Mouse (Mus musculus): Measurements from ENCODE around the gene Gatad2a. TPM values are rescaled to one million over a fixed set of nuclear protein-coding genes. Genes with fewer than 3 reads are reported as not detected.
A peak's percentile ranks its signal among the peaks of the same experiment; 100 is the strongest.

The Gatad2a gene
- total and polyA plus RNA-seq, 2 experiments, result 11.2 to 35.0 TPM

DNA sequence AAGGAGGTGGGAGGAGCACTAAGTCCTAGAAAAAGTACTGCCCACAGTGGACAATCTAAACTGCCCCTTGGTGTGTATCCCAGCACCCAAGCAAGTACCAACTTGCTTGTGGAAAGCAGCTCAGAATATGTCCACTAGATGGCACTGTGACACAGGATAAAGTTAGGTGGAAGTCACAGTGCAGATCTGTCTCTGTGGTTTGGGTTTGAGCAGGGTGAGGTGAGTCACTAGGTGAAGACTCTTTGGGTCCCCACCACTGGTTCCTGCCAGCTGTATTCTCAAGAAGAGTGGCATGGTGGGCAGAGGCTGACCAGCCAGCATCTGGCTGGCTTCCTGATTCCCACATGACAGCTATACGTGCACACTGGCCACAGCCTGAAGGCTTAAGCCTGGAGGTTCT lies 77.2 kb downstream of the Gatad2a start:
- H3K27ac ChIP-seq (replicated peaks; ENCODE audit: insufficient read depth, low read depth, low read length), result no peak overlapping the region; the same call in 1 of the 2 replicates
- TF ChIP-seq POLR2A (IDR thresholded peaks at IDR 0.05; ENCODE audit: extremely low read depth, insufficient read depth, low read length), result no peak
- TF ChIP-seq CTCF (IDR thresholded peaks at IDR 0.05; ENCODE audit: low read depth, low read length), result peak; percentile 53
- H3K36me3 ChIP-seq (ENCODE audit: control insufficient read depth, insufficient read depth, low read length), result peaks cover 2% of the 10 kb centered on the region; the same call in 1 of the 2 replicates
- no peaks in the 10 kb centered on the region for H3K27me3 ChIP-seq (ENCODE audit: control insufficient read depth, insufficient read depth, low read length)
- H3K79me2 ChIP-seq (ENCODE audit: control insufficient read depth, insufficient read depth, low read length), result peaks cover 19% of the 10 kb centered on the region
- no peak overlapping the region for H3K4me3 ChIP-seq (ENCODE audit: insufficient read depth, low read depth, low read length)
- H3K4me1 ChIP-seq (ENCODE audit: control insufficient read depth, insufficient read depth, low read length), result peaks cover 22% of the 10 kb centered on the region
- H3K9ac ChIP-seq (ENCODE audit: low read depth, low read length), result no peak overlapping the region
- WGBS, result 48% methylated on average over 1 of the region's 1 CpGs
- DNase-seq (ENCODE audit: extremely low read depth, low read depth, low spot score), result peak; percentile 82

DNA sequence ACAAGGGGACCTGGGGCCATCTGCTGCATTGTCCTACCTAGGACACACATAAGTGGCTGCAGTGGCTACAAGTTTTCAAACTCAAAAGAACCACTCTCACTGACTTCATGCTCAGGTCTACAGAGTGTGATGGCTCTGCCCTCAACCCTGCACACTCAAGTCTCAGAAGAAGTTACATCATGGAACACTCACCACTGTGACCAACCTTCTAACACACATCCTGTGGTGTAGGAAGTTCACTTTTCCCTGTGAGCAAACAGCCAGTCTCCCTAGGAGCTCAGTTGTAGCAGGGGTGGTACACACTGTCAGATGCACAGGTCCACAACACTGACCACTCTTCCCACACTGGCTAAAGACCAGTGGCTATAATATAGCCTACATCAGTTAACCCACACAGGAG lies 77.7 kb downstream of the Gatad2a start:
- Histone ChIP-seq H3K27ac (replicated peaks; ENCODE audit: insufficient read depth, low read depth, low read length) (no peak overlapping the region), H3K27me3 (ENCODE audit: control insufficient read depth, insufficient read depth, low read length) (no peaks in the 10 kb centered on the region), H3K36me3 (ENCODE audit: control insufficient read depth, insufficient read depth, low read length) (peaks cover 7% of the 10 kb centered on the region; the same call in 1 of the 2 replicates), H3K79me2 (ENCODE audit: control insufficient read depth, insufficient read depth, low read length) (peaks cover 14% of the 10 kb centered on the region), H3K4me3 (ENCODE audit: insufficient read depth, low read depth, low read length) (no peak overlapping the region), H3K9ac (ENCODE audit: low read depth, low read length) (no peak overlapping the region), H3K4me1 (ENCODE audit: control insufficient read depth, insufficient read depth, low read length) (peaks cover 22% of the 10 kb centered on the region)
- TF ChIP-seq POLR2A (IDR thresholded peaks at IDR 0.05; ENCODE audit: extremely low read depth, insufficient read depth, low read length) (no peak), CTCF (IDR thresholded peaks at IDR 0.05; ENCODE audit: low read depth, low read length) (no peak)
- DNase-seq (ENCODE audit: extremely low read depth, low read depth, low spot score), result no peak

DNA sequence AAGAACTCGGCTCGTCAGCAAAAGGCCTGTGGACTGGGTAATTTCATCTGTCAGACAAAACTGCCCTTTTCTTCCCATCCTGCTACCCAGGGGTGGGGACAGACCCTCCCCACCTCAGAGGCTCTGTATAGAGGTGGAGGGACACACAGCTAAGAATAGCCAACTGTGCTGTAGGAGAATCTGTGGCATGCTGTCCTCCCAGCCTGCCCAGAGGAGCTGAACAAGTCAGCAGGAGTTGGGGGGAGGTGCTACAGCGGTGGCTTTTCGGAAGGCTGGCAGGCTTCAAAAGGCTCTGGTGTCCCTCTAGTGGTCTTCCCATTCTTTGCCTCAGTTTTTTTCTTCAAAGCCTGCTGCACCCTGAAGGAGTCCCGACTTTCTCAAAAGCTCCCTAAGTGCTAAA lies 80.4 kb downstream of the Gatad2a start:
- 80% methylated on average over 5 of the region's 5 CpGs for WGBS
- Histone ChIP-seq H3K4me3 (ENCODE audit: insufficient read depth, low read depth, low read length) (no peak overlapping the region), H3K36me3 (ENCODE audit: control insufficient read depth, insufficient read depth, low read length) (peaks cover 15% of the 10 kb centered on the region), H3K27me3 (ENCODE audit: control insufficient read depth, insufficient read depth, low read length) (no peaks in the 10 kb centered on the region), H3K27ac (replicated peaks; ENCODE audit: insufficient read depth, low read depth, low read length) (no peak overlapping the region), H3K4me1 (ENCODE audit: control insufficient read depth, insufficient read depth, low read length) (peaks cover 7% of the 10 kb centered on the region), H3K79me2 (ENCODE audit: control insufficient read depth, insufficient read depth, low read length) (peaks cover 10% of the 10 kb centered on the region), H3K9ac (ENCODE audit: low read depth, low read length) (no peak overlapping the region)
- TF ChIP-seq CTCF (IDR thresholded peaks at IDR 0.05; ENCODE audit: low read depth, low read length) (no peak), POLR2A (IDR thresholded peaks at IDR 0.05; ENCODE audit: extremely low read depth, insufficient read depth, low read length) (no peak)
- no peak for DNase-seq (ENCODE audit: extremely low read depth, low read depth, low spot score)

- peaks cover 24% of the 10 kb centered on the region for H3K36me3 ChIP-seq (ENCODE audit: control insufficient read depth, insufficient read depth, low read length)
- no peak for TF ChIP-seq CTCF (IDR thresholded peaks at IDR 0.05; ENCODE audit: low read depth, low read length)
- no peak for TF ChIP-seq POLR2A (IDR thresholded peaks at IDR 0.05; ENCODE audit: extremely low read depth, insufficient read depth, low read length)
- H3K4me3 ChIP-seq (ENCODE audit: insufficient read depth, low read depth, low read length), result no peak overlapping the region
- WGBS, result 90% methylated on average over 4 of the region's 4 CpGs
- DNase-seq (ENCODE audit: extremely low read depth, low read depth, low spot score), result no peak
- H3K27ac ChIP-seq (replicated peaks; ENCODE audit: insufficient read depth, low read depth, low read length), result no peak overlapping the region
- H3K27me3 ChIP-seq (ENCODE audit: control insufficient read depth, insufficient read depth, low read length), result no peaks in the 10 kb centered on the region
- H3K9ac ChIP-seq (ENCODE audit: low read depth, low read length), result no peak overlapping the region
- H3K79me2 ChIP-seq (ENCODE audit: control insufficient read depth, insufficient read depth, low read length), result peaks cover 10% of the 10 kb centered on the region
- H3K4me1 ChIP-seq (ENCODE audit: control insufficient read depth, insufficient read depth, low read length), result peaks cover 3% of the 10 kb centered on the region
These were observed 81.7 kb downstream of the Gatad2a start for GRCm38 (mm10) chr8:69914526-69914925.

GRCm38 (mm10) chr8:69912478-69913074 lies 83.6 kb downstream of the Gatad2a start:
- no peak overlapping the region for H3K4me3 ChIP-seq (ENCODE audit: insufficient read depth, low read depth, low read length)
- DNase-seq (ENCODE audit: extremely low read depth, low read depth, low spot score), result no peak
- H3K27me3 ChIP-seq (ENCODE audit: control insufficient read depth, insufficient read depth, low read length), result no peaks in the 10 kb centered on the region
- no peaks in the 10 kb centered on the region for H3K4me1 ChIP-seq (ENCODE audit: control insufficient read depth, insufficient read depth, low read length)
- H3K27ac ChIP-seq (replicated peaks; ENCODE audit: insufficient read depth, low read depth, low read length), result no peak overlapping the region
- H3K9ac ChIP-seq (ENCODE audit: low read depth, low read length), result no peak overlapping the region
- WGBS, result 93% methylated on average over 12 of the region's 12 CpGs
- H3K79me2 ChIP-seq (ENCODE audit: control insufficient read depth, insufficient read depth, low read length), result no peaks in the 10 kb centered on the region; the same call in 1 of the 2 replicates
- H3K36me3 ChIP-seq (ENCODE audit: control insufficient read depth, insufficient read depth, low read length), result peaks cover 27% of the 10 kb centered on the region
- TF ChIP-seq POLR2A (IDR thresholded peaks at IDR 0.05; ENCODE audit: extremely low read depth, insufficient read depth, low read length) (no peak), CTCF (IDR thresholded peaks at IDR 0.05; ENCODE audit: low read depth, low read length) (no peak)

- no peaks in the 10 kb centered on the region for H3K4me1 ChIP-seq (ENCODE audit: control insufficient read depth, insufficient read depth, low read length)
- no peak for TF ChIP-seq POLR2A (IDR thresholded peaks at IDR 0.05; ENCODE audit: extremely low read depth, insufficient read depth, low read length)
- no peak for TF ChIP-seq CTCF (IDR thresholded peaks at IDR 0.05; ENCODE audit: low read depth, low read length)
- no peak overlapping the region for H3K4me3 ChIP-seq (ENCODE audit: insufficient read depth, low read depth, low read length)
- no peaks in the 10 kb centered on the region for H3K79me2 ChIP-seq (ENCODE audit: control insufficient read depth, insufficient read depth, low read length)
- H3K27me3 ChIP-seq (ENCODE audit: control insufficient read depth, insufficient read depth, low read length), result no peaks in the 10 kb centered on the region
- H3K9ac ChIP-seq (ENCODE audit: low read depth, low read length), result no peak overlapping the region
- WGBS, result 93% methylated on average over 13 of the region's 13 CpGs
- no peak for DNase-seq (ENCODE audit: extremely low read depth, low read depth, low spot score)
- no peak overlapping the region for H3K27ac ChIP-seq (replicated peaks; ENCODE audit: insufficient read depth, low read depth, low read length)
- H3K36me3 ChIP-seq (ENCODE audit: control insufficient read depth, insufficient read depth, low read length), result peaks cover 27% of the 10 kb centered on the region
These were observed 84.3 kb downstream of the Gatad2a start for GRCm38 (mm10) chr8:69911917-69912316.
